Mouse (Mus musculus): ENCODE results near the gene Rab4b. TPM values are rescaled to one million over a fixed set of nuclear protein-coding genes. Genes with fewer than 3 reads are reported as not detected.
A peak's percentile ranks its signal among the peaks of the same experiment; 100 is the strongest.

Gene Rab4b
- total RNA-seq (2021) = 39.5 and 55.2 TPM in 2 replicates
- long read RNA-seq, experiment 1, transcript Rab4b-201 (8 exons, 1,192 nt) = major isoform, 45 of 74 reads
- long read RNA-seq, experiment 1, partial matches to known transcripts = 23 of 74 reads
- long read RNA-seq, experiment 1, other reads (novel, unspliced or antisense) = 6 of 74 reads
- long read RNA-seq, experiment 2, transcript Rab4b-201 (8 exons, 1,192 nt) = major isoform, 24 of 31 reads
- long read RNA-seq, experiment 2, partial matches to known transcripts = 0 of 31 reads
- long read RNA-seq, experiment 2, other reads (novel, unspliced or antisense) = 7 of 31 reads

DNA sequence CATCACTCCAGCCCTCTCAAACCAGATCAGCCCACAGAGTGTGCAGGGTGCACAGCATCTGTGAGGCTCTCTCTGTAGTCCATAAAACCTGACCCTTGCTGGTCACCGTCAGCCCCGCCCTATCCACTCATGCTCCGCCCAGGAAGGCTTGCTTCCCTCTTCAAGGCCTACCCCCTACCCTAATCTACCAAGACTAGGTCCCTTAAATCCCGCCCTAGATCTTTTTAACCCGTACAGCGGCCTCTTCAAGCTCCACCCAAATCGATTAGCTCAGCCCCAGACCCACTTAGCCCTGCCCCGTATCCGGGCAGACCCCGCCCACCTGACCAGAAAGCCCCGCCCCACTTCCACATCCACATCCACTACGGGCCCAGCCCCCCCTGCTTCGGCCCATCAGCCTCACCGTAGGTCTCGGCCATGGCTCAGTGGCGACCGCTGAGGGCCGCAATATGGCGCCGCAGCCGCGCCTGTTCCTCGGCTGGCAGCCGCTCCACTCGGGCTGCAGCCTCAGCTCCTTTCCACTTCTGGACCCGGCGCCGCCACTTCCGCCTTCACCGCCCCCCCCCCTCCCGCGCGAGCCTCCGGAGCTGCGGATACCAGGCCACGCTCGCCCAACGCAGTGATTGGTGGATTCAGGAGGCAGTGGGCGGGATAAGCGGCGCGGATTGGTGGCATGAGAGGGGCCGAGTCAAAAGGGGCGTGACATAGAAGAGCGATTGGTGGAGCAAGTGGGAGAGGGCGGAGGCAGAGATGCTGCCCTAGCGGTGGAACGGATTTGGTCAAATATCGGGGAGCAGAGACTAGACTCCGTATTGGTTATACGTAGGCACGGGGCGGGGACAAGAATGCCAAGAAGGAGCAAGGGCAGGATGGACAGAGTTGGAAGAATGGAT is at the start of gene Rab4b:
Gene Rab4b (minus strand): TSS at position 573 of the 893 bp plus-strand sequence.
- DNase-seq = peak; percentile 99

DNA sequence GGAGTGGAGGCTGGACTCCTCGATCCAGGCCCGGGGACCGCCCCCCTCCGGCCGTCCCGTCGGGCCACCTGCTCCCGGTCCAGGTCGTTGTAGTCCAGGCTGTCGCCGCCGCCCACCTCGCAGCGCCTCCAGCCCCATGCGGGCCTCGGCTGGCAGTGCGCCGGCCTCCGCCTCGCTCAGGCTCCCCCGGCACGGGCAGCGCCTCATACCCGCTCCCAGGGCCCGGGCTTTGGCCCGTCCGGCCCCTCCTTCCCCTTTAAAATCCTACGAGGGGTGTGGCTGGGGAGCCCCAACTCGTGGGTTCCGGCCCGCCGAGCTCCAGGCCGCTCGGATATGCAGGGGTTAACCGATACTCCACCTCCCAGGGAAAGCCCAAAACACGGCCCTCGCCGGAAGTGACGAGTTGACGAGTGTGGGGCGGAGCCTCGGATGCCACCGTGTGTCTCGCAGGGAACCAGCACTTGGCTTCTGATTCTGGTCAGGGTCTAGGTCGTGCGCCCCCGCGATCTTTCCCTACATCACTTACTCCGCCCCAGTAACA is 49.7 kb upstream of the Rab4b start, which contains the start of gene Itpkc:
Gene Itpkc (minus strand): TSS at position 381 of the 541 bp plus-strand sequence.
- DNase-seq = peak; percentile 96

GRCm38 (mm10) chr7:27227676-27228075 is 49.0 kb upstream of the Rab4b start:
- DNase-seq = peak; percentile 51

DNA sequence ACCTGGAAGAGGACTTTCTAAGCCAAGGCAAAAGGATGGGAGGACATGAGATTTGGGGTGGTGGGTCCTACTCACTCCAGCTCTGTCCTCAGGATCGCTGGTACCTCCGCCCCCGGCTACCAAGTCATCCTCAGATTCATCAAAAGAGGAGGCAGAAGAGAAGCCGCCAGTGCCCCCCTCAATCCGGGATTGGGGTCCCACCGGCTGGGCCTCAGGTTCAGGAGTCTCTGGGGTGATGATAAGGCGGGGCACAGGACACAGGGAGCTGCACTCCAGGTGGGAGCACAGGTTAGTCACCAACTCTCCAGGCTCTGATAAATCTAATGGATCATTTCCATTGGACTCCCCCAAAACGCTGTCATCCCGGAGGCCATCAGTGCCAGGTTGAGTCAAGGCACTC is 48.6 kb upstream of the Rab4b start:
- DNase-seq = no peak

DNA sequence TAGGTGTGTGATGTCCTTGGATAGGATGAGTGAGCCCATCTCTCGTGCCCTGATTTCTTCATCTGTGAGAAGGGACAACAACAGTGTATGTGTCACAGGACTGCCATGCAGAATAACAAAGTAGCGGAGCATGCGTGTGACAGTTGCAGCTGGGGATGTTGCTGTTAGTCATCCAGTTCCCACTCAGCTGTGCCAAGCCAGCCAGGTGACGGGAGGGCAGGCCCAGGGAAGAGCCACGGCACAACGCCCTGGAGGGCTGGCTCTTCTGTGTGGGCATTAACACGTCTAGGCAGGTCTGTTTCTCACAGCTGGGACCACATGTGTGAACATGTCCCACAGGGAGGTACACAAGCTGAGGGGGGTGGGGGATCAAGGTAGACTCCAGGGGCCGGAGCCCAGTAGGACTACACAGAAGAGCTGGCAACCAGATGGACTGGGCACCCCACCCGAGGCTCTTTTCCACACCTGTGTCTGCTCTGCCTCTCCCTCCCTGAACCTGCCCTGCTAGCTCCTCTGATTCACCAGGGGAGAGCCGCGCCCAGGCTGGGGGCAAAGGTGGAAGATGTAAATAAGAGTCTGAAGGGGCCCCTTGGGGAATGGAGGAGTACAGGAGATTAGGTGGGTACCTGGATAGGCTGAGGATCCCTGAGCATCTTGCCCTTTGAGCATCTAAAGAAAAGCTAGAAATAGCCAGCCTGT is 46.3 kb upstream of the Rab4b start:
- peak; percentile 83 for DNase-seq

GRCm38 (mm10) chr7:27222538-27222937 is 43.8 kb upstream of the Rab4b start:
- DNase-seq = no peak

DNA sequence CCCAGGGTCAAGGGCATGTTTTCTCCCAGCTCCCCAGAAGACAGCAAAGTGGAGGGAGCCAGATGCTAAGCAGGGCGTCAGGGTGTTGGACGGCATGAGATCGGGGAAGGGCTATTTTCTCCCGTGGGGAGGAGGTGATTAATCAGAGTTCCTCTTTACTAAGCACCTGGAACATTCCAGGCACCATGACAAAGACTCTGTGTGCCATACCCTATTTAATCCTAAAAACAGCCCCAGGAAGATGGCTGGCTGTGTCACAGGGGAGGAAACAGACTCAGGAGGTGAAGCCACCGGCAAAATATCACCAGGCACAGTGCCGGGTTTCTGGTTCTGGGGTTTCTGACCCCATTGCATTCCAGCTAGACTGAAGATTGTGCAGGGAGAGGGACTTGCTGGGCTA is 43.2 kb upstream of the Rab4b start:
- DNase-seq = no peak

DNA sequence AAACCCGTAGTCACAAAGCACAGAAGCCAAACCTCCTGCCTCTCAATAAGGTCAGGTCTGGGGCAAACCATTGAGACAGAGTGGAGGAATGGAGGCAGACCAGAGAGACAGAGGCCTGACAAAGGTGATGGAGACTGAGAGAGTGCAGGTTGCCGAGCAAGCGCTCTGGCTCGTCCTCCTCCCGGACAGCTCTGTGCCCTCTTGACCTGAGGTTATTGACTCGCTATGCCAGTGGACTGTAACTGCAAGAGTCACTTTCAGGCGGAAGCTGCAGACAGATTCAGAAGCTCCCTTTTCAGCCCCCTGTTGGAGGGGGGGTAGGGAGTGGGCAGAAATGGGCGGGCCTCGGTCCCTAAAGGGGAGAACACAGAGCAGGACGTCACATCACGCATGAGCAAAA is 41.2 kb upstream of the Rab4b start:
- DNase-seq = no peak

DNA sequence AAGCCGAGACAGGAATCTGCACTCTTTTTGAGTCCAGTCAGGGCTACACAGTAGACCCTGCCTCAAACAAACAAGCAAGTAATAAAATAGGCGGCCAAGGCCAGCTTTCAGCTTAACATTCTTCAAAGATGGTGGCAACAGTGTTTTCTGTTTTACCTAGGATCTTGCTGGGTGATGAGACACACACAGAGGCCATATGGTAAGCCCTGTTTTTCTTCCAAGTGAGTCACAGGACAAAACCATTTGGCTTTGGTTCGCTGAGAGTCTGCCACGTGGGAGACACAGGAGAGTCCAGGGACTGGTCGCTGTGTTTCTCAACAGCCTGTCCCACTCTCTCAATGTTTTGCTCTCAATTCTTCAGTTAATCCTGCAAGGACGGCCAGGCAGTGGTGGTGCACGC is 39.9 kb upstream of the Rab4b start:
- peak; percentile 29 for DNase-seq

DNA sequence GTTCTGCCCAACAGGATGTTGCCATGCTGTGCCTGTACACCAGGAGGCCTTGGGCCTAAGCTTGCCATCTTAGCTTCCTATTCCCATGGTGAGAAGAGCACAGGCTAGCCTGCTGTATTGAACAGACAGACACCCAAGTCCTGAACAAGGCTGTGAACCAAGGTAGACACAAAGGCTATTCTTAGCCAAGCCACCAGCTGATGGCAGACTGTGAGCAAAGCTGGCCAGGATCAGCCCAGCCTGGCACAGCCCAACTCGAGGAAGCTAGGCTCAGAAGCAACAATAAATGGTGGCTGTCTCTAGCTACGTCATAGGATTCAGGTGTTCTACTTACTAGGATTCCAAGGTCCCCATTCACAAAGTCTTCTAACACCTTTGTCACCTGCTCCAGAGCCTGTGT is 33.9 kb upstream of the Rab4b start:
- no peak for DNase-seq

DNA sequence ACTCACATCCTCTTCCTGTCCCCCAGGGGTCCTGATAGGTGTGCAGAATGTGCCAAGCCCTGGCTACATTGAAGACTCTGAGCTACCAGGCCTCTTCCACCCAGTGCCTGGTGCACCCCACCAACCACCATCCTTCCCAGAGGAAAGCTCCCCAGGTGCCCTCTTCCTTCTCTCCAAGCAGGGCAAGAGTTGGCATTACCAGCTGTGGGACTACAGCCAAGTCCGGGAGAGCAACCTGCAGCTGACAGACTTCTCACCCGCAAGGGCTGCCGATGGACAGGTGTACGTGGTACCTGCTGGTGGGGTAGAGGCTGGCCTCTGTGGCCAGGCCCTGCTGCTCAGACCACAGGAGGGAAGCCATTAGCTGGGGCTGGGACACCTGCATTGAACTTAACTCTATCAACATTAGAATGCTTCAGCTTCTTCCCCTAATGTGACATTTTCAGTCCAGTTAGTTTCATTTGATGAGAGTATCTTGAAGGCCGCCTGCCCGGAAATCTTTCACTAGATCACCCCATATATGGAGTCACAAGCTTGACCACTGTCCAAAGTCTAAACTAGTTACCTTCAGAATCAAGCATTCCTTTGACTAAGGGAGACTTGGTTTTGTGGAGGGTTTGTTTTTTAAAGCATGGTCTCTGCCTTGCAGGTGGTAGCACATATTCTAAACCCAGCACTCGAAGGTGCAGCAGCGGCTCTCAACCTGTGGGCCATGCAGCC is 25.2 kb upstream of the Rab4b start:
- DNase-seq = no peak

GRCm38 (mm10) chr7:27198779-27199178 is 20.1 kb upstream of the Rab4b start:
- DNase-seq = no peak

DNA sequence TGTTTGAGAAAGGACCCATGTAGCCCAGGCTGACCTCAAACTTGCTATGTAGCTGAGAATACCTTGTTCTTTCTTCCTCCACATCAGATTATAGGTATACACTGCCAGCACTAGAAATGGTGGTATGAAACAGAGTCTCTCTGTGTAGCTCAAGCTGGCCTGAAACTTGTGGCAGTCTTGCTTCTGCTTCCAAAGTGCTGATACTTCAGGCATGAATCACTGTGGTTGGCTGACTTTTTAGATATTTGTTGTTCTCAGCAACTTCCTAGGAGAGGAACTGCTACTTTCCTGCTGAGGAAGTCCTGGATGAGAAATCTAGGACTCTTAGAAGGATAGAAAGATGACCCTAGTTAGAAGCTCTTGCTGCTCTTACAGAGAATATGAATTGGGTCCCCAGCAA is 19.7 kb upstream of the Rab4b start:
- no peak for DNase-seq

DNA sequence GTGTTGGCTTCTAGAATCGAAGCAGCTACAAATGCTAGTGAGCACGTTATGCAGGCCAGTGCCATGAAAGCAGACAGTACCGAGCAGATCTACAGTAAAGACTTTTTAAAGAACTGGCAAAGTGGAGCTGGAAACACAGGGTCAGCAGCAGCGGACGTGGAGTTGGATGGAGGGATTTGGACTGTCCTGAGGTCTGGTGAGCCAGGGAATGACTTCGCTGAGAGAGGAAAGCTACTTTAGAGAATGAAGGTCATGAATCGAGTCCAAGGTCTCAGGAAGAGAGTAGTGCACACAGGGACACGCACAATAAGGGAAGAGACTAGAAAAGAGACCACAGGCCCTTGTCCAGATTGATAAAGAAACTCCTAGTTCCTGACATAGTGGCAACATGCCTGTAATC is 18.9 kb upstream of the Rab4b start:
- DNase-seq = peak; percentile 34

DNA sequence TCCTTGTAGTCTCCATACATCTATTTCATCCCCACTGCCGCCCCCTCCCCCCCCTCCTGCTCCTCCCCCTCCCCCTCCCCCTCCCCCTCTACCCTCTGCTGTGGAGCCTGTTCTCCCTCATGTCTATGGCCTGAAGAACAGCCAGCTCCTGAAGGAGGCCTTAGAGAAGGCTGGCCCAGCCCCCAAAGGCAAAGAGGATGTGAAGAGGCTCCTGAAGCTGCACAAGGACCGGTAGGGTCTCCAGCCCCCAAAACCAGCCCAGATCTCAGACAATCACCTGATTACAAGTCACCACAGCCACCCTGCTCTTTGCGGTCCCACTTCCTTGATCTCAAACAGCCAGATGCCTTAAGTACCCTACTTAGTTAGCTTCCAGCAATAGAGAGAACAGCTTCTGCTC is 18.4 kb upstream of the Rab4b start:
- no peak for DNase-seq

DNA sequence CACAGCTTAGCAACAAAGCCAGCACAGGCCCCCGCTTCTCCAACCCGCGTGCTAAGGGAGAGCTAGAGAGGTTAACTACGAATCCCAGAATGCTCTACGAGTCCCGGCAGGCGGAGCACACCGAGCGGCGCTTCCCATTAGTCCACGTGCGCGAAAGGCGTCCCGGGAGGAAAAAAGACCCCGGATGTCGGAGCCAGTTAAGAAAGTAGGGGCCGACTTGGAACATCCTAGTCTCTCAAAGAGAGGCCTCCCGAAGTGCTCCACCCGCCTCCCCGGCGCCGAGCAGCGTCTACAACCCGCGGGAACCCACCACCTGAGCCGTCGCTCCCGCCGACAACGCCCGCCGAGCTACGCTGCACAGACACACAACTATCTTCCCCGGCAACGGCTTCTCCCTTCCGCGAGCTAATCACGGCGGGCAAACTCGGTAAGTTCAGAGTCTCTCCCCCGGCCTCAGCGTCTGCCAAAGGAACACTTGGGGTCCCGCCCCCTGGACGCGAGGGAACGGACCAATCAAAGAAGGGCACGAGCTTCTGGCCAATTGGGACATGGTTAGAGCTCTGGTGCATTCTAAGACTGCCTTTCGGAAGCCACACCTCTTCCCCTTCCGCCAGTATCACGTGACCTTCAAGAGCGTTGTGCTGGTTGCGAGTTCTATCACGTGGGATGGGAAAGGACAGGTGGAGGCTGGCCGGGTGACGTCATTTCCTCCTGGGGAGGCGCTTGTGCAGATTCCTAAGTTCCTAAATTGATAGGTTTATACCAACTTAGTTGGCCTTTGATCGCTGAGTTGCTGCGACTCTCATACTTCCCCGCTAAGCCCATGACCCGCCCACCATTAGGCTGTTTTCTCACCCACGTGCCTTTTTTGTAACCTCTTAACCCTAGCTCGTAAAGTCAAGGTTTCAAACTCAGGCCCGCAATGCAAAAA is 17.2 kb upstream of the Rab4b start, which contains the start of the genes BC024978 and Snrpa:
Gene BC024978 (plus strand): TSS at position 101 of the 931 bp plus-strand sequence.
Gene Snrpa (minus strand): TSS at position 591 of the 931 bp plus-strand sequence.
- peak; percentile 98 for DNase-seq

- DNase-seq = no peak
Observed at GRCm38 (mm10) chr7:27193731-27194130, 15.0 kb upstream of the Rab4b start.

- no peak for DNase-seq
Observed at GRCm38 (mm10) chr7:27192434-27192833, 13.7 kb upstream of the Rab4b start.

GRCm38 (mm10) chr7:27189271-27189931 is 10.7 kb upstream of the Rab4b start:
- DNase-seq = peak; percentile 36

DNA sequence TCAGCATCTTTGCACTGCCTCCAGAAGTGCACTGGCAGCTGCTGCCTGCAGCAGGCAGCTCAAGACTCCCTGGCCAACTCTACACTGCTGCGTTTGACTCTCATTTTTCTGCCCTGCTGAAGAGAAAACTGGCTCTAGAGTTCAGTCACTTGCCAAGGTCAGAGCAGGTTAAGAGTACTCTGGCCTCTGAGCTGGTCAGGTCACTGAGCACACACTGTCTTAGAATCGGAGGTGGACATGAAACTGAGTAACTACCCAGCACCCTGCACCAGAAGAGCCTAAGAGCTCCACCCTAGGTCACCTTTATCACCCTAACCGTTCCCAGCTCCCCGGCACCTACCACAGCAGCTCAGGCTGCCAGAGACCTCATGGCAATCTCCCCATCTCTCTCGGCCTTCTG is 7.3 kb upstream of the Rab4b start:
- DNase-seq = no peak
